Mouse (Mus musculus) spleen, adult 12 weeks (tissue): Measurements from ENCODE around the gene Chrm4.

Source experiments
- DNase-seq: peaks from one replicate; pipeline ENCODE4 v3.0.0; 2022; ENCODE audit warnings: low spot score

Gene Chrm4

DNA sequence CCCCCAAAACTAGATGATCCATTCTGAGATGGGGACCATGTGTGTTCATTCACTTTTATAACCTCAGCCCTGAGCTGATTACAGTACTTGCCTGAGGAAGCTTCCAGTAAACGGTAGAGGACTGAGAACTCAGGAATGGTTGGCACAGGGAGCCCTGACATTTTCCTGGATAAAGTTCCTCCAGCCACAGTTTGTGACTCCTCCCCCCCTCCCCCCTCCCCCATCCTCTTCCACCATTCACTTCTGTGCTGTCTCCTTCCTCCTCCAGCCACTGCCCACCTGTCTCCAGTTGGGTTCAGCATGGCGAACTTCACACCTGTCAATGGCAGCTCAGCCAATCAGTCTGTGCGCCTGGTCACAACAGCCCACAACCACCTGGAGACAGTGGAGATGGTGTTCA, at the start of gene Chrm4:
Chrm4 (plus strand) TSS at position 301 of the 400 bp plus-strand sequence.
- DNase-seq = no peak

DNA sequence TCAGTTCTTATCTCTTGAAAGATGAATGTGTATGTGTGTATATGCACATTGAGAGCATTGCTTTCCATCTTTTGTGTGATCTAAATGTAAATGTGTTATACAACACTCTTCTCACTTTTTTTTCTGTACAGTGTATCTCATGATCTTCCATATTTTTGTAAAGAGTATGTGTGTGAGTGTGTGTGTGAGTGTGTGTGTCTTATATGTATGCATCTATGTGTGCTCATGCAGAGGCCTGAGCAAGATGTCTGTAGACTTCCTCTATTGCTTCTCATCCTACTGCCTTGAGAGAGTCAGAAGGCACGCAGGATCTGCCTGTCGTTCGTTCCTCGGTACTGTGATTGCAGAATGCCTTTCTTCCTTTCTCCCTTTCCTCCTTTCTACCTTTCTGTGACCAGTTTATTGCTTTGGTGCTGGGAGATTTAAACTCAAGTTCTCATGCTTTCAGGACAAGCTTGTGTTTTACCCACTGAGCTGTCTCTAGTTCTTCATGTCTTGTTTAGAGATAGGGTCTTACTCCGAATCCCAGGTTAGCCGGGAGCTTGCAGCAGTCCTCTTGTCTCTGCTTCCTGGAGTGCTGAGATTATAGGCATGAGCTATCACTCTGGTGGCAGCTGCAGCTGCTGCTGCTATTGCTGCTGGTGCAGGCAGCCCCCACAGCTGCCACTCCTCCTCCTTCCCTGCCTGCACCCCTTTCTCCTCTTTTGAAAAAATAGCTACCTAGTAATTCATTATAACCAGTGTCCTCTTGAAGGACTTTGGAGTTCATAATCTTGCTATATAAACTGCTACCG, 48.5 kb upstream of the Chrm4 start:
- DNase-seq = no peak

DNA sequence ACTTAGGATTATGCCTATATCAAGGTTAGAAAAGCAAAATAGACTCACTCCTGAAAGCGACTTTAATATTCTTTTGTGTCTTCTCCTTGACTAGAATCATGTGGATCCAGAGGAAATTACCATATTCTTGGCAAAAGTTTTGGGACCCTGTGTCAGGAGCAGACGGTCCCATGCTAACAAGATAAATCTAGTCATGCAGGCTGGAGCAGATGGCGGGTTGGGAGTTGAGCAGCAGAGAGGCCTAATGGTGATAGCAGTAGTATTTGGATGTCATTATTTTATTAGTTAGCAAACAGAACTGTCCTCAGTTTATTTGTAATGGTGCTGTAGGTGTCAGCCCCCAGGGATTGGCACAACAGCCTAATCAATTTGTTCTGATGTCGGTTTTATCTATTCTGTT, 43.1 kb upstream of the Chrm4 start:
- DNase-seq = no peak

DNA sequence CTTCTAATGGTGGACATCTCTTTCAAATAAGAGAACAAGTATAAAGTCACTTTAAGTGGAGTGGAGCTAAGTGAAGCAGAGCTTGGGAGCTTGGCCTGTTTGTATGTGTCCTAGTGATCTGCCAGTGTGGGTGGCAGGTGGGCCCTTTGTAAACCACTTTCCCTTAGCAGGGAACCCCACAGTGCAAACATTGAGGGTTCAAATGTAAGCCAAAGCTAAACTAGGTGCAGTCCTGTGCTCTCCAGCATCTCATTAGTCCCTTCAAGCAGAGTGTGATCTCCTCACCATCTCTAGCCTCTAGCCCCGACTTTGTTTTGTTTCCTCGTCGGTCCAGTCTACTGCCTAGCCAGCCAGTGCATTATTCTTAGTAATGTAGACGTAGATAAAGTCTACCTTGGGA, 42.4 kb upstream of the Chrm4 start:
- no peak for DNase-seq

DNA sequence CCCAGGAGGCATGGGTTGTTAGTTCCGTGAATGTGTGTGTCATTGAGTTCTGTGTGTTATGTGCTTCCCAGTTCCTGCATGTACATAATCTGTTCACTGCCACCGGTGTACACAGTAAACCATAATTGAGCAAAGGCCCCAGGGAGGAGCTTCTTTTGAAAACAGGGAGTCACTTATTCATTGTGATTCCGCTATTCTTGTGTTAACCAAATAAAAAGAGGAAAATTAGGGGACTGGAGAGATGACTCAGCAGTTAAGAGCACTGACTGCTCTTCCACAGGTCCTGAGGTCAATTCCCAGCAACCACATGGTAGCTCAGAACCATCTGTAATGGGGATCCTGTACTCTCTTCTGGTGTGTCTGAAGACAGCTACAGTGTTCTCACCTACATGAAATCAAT, 32.3 kb upstream of the Chrm4 start:
- DNase-seq = no peak

DNA sequence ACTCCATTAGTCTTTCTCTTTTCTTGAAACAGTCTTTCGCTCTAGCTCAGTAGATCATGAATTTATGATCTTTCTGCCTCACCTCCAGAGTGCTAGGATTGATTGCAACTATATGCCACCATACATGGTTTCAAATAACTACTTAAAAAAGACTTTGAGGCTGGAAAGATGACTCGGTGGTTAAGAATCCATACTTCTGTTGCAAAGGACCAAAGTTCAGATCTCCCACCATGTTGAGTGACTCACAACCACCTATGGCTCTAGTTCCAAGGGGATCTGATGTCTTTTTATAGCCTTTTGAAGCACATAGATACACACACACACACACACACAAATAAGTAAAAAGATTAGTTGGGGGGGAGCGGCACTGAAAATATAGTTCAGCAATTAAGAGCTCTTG, 31.6 kb upstream of the Chrm4 start:
- no peak for DNase-seq

DNA sequence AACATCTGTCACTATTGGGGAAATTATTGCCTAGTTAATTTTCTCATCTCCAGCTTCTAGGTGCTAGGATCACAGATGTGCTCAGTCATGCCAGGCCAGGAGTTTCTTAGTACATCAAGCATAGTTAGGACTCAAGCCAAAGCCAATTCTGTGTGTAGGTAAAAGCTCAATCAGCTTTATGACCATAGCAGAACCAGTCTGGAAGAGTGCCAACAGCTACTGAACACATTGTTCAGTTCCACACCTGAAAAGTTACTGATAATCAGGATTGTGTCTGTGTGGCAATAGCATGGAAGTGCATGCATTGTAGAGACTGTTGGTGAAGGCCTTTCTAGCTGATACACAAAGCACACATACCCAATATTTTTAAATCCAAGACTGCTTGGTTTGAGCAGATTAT, 29.1 kb upstream of the Chrm4 start:
- no peak for DNase-seq

DNA sequence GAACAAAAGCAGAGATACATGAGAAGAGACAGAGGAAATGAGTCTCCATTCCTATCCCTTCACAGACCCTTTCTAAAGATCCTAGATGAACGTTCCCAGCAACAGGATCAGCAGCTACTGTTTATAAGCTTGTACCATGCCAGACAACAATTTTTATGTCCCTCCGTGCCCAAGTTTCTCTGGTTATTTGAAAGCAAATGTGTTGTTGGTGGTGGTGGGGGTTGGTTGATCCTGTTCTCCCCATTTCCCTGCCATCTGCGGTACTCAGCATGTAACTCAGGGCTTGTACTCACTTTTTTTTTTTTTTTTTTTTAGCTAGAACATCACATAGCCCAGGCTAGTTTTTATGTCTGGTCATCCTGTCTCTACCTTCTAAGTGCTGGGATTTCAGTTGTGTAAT, 27.9 kb upstream of the Chrm4 start:
- no peak for DNase-seq

DNA sequence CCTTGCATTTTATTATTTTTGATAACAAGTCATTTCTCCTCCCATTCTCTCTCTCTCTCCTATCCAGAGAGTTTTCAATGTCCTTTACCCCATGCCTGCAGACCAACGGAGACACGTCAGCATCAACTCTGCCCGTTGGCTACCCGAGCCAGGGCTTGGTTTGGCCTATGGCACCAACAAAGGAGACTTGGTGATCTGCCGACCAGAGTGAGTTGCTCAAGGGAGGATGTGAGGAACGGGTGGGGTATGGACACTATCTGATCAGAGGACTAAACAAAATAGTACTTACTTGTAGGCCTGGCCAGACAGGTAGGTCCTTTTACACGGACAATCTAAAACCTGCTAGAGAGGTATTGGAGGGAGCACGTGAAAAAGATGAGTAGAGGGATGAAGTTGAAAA, 26.6 kb upstream of the Chrm4 start:
- DNase-seq = no peak

DNA sequence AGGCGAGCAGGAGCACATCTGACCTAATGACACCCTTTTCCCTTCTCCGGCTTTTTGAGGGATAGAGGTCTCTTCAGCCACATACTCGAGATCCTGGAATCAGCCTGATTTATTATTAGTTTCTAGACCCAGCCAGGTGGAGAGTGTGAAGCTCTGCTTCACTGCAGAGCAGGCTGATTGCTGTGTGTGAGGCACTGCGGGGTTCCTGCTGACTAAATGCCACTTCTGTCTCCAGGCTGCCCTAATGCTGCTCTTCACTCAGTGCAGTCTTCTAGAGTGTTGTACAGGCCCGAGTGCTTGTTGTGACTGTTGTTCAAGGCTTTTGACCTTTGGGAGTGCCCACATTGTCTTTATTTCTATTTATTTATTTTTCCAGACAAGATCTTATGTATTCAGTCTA, 24.7 kb upstream of the Chrm4 start:
- DNase-seq = no peak

DNA sequence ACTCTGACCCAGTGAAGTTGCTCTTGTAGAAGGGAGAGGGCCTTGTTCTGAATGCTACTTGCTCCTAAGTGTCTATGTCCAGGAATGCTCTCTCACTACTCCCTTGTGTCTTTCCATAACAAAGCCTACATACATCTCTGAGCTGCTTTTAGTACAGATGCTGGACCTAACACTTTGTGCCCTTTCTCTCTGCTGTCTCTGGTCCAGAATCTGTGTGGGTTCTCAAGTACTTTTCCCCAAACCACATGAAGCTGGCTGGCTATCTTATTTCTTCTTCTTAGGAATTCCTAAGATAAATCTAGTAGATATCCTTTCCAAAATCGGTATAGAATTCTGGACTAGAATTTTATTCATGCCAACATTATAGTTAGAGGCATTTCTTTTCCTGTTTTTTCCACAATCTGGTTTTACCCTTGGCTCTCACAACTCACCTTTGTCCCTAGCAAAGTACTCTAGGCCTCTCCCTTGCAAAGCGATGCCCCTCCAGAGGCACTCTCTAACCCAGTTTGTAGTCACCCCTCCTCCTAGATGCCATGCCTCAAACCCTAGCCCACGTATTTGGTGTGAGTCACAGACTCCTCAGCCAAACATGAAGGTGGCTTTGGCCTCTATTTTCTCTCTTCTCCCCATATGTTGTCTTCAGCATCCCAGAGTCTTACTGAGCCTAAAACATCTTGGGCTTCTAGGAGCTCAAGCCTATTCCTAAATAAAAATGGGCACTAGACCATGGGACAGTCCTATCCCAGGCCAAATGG, 23.7 kb upstream of the Chrm4 start:
- DNase-seq = no peak

DNA sequence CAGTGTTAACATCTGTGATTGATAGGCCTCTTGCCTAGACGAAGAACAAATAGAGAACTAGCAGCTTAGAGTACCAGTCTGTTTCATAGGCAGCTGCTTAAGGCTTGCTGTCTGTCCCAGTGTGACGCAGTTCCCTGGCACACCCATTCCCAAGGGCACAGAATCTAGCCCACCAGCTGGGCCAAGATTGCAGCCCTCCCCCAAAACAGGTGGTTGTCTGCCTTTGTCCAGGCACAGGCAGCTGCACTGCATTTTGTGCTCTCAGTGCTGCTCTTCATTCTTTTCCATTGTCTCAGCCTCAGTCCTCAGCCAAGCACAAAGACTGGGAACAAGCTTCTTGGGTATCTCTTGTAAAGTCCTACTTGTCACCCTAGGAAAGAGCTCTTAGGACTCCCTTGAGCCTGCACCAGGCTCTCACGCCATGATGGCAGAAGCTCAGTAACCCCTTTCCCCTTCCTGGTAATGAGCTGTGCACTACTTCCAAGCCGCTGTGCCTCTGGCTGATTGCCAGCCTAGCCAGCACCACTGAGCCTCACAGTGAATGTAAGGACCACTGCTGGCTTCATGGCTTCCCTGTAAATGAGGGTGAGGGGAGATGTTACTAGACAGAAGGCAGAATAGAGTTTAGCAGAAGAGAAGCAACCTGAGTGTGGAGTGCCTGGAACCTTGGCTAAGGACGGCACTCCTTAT, 22.3 kb upstream of the Chrm4 start:
- DNase-seq = no peak

DNA sequence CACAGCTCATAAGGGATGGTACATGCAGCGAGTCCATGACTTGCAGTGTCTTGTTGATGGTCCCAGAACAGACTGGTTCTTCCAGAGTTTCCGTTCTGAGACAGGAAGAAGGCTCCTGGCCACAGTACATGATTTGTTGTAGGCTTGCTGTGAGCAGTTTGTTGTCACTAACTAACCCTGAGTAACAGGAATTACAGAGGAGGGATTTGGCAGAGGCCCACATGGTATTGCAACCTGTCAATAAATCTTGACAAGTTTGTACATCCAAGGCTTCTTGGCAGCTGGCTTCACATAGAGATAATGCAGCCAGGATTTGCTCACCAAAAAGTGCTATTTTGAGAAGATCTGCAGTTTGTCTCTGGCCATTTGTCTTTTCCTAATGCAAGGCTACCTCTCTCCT, 20.9 kb upstream of the Chrm4 start:
- no peak for DNase-seq

DNA sequence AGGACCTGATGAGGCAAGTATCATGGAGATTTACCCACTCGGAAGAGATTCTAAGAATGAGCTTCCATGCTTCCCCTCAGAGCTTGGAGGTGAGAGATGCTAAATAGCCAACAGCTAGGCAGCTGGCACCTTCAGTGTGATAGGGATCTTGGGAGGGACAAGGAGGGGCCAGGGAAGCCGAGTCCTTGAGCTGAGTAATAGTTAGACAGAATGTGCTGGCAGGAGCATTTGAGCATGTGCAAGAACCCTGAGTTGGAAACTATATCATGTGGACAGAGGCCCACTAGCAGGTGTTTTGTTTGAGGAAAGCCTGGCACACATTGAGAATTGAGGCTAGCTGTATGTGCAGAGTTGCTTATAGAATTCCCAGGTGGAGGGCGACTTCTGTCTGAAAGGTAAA, 14.4 kb upstream of the Chrm4 start:
- DNase-seq = no peak

DNA sequence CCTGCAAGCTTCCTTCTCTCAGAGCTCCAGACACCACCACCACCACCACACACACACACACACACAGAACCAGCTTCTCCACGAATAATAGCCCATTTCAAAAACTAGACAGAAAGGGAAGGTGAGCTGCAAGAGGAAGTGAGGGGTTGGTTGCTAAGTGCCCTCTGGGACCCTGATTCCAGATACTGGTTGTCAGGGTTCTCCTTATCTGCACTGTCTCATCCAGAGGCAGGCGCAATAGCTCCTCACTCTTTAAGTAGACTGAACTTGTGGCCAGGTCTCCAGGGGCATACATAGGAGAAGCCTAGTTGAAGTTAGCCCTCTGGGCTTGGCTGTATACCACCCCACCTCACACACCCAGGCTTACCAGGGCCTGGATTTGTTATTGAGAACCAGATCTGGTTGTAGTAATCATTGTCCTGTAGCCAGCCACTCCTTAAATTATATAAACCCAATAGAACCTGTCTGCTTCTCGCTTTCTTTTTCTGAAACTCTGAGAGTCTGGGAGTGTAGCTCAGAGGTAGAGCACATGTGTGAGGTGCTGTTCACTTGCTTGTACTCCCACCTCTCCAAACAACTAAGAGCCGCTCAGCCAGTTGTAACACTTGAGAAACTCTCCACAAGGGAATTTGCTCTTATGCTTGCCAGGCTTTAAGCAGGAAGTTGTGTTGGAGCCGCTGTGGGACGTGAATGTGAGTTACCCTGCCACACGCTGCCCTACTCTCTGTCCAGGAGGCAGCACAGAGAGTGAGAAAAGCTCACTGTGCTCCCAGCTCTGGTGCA, 13.5 kb upstream of the Chrm4 start:
- no peak for DNase-seq

DNA sequence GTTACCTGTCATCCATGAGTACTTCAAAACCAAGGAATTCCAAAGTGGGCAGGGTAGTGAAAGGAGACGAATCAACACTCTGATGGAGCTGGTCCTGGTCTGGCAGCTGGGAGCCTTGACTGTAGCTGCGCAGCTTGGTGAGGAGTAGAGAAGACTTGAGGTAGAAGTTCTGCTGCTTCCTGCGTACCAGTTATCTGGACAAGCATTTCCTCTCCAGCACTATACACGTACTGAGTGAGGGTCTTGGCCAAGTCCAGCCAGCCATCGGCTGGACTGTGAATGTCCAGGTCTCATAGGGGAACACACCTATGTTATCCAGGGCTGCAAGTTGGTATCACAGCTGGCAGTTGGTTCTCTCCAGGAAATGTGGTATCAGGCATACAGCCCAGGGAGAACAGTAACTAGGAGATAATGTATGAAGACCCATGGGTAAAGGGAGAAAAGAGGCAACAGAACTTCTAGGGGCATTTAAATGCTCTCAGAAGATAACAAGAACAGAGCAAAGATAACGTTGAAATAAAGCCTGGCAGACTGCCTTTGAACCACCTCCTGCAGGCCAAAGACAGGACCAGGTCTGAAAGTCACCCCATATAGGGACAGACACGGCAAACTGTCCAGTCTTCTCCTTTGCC, 10.6 kb upstream of the Chrm4 start:
- no peak for DNase-seq

DNA sequence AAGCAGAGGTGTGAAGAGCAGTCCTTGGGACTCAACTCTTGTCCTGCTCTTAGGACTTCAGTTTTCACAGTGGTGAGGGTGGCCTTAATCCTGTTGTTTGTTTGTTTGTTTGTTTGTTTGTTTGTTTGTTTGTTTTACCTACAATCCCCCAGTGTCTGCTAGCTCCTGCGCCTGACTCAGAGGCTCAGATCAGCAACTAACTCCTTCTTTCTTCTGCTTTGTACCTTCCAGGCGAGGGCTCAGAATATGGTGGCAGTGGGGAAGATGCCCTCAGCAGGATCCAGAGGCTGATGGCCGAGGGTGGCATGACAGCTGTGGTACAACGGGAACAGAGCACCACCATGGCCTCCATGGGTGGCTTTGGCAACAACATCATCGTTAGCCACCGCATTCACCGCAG, 10.0 kb upstream of the Chrm4 start:
- DNase-seq = no peak

DNA sequence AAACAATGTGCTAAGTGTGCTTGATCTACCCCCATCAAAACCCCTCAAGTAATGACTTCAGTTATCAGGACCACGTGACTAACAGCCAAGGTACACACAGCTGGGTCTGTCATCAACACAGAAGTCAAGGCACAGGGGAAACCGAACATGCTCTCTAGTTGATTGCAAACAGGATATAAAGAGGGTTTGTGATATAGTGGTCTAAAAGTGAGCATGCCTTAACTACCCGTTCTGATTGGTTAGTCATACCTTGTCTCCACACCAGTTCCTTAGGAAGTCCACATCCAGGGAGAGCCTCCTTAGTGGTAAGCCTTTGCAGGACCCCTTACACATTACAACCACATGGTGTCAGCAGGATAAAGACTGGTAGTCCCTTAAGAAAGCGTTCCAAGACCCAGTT, 6.9 kb upstream of the Chrm4 start:
- DNase-seq = no peak

DNA sequence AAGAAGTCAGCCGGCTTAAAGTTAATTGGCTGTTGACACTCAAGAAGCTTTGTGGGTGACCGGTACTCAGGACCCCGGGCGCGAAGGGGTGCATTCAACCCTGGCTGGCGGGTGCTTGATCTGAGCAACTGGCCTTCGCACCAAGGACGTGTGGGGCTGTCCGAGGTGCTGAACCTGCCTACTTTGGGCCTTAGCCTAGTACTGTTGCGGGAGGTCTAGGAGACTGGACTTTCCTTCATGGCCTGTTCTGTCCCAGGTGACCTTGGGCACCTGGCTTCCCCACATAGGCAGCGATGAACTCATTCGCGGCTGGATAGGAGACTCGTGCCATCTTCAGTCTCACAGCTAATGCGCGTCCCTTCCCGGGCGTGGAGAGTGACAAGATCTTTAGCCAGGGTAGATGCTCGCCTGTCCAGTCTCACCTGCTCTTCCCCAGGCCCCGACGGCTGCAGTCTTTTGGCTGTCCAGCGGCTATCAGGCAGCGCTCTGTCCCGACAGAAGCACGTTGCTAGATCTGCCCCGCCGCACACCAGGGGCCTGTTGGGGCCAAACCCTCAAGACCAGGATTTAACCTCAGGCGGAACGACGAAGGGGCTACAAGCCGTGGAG, 5.8 kb upstream of the Chrm4 start:
- no peak for DNase-seq

DNA sequence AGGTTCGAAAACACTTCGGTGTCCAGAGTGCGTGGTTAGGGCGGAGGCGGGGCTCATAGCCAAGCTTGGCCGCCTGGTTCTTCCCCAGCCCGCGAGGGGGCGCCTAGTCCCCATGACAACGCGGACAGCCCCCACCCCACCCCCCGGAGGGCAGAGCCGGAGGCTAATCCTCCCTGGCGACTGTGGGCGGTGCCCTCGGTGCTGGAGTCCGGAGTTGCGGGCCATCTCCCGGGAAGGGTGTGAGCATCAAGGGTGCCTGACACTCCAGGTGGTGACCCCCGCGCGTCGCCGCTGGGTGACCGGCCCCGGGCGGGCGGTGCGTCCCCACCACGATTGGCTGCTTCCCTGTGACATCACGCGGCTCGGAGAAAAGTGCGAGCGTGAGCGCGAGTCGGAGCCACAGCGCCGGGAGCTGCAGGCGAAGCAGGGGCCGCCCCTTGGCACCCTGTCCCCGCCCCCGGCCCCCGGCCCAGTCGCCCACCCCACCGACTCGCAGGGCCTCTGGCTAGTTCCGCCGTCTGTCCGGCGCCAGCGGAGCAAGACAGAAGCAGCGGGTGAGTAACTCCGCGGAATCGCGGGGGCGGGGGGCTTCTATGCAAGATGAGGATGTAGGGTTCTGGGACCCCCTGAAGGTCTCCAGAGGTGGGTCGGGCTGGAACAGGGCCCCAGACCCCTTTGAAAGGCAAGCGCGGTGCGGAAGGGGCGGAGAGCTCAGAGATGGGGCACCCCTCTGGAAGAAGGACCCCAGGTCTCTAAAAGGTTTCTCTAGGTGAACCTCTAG, 5.1 kb upstream of the Chrm4 start:
- peak; percentile 1 for DNase-seq
